Mouse (Mus musculus) E14TG2a.4 (cell line): ENCODE measurements around the gene Srsf1.

Source experiments
- CTCF ChIP-seq: conservative IDR thresholded peaks from 2 replicates; pipeline ENCODE4 v1.5.1; 2014; ENCODE audit warnings: low read length
- NANOG ChIP-seq: IDR thresholded peaks from 2 replicates; pipeline ENCODE4 v1.6.1; 2014; ENCODE audit warnings: borderline replicate concordance, low read length, mixed read lengths

- no peak for TF ChIP-seq CTCF
- TF ChIP-seq NANOG = no peak
Observed at GRCm38 (mm10) chr11:88037386-88037785, 9.8 kb upstream of the Srsf1 start.
